Mouse (Mus musculus) mesoderm, embryonic 11.5 days (tissue): ENCODE measurements around the gene Mesp2.

ENCODE experiments used
- DNase-seq: peaks from one replicate; pipeline ENCODE4 v3.0.0-alpha.2; 2012; ENCODE audit warnings: low read depth, low spot score

Gene Mesp2

DNA sequence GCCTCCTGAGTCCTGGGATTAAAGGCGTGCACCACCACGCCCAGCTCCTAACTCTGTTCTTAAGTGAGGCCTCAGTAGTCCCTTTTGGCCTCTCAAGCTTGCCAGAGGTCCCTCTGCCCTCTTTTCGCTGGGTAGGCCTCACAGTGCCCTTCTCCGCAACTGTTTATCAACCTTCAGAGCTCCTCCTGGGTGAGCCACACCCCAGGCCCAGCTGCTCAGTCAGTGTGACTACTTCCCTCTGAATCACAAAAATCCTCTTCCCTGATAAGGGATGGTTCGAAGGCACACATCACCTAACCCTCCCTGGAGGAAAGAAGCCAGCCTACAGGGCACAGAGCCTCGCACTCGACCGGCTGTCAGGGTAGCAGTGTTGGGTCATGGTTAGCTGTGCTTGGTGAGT, 51.3 kb downstream of the Mesp2 start:
- no peak for DNase-seq
